Mouse (Mus musculus) embryonic fibroblast, embryonic 13.5 days (primary cell): Measurements from ENCODE around the gene Evi5.

Source experiments
- CTCF ChIP-seq: IDR thresholded peaks from 2 replicates; pipeline ENCODE4 v1.5.1; 2011; ENCODE audit warnings: mild to moderate bottlenecking, control low read depth, low read length, moderate library complexity, borderline replicate concordance; ENCODE audit not compliant: insufficient read depth
- POLR2A ChIP-seq: IDR thresholded peaks from 2 replicates; pipeline ENCODE4 v1.6.1; 2011; ENCODE audit warnings: low read depth, mild to moderate bottlenecking, control low read depth, low read length, moderate library complexity

DNA sequence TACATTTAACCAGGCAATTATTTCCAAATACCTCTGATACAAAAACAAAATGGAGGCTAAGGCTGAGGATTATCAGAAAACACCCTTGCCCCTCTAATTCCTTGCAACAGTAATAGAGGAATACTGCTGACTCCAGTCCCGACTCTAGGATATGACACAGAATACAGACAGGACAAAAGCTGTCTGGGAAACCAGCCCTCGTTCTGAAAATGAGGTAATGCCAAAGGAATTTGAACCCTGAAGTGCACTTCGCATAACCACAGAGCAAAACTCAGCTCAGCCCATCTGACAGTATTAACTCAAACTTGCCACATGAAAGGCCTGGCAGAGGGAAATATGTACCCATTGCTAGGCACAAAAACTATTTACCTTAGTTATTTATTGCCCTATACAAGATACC lies 81.6 kb downstream of the Evi5 start:
- TF ChIP-seq POLR2A (no peak), CTCF (no peak)
